Mouse (Mus musculus) stomach, embryonic 14.5 days (tissue): ENCODE results near the gene Nos2. TPM values are rescaled to one million over a fixed set of nuclear protein-coding genes. Genes with fewer than 3 reads are reported as not detected.

ENCODE experiments used
- ATAC-seq: fragments of 200-750 bp; cut with Nextera tagmentation; 2 replicates; pipeline ENCODE4 v1.8.0; 2017; ENCODE audit warnings: low read depth, moderate TSS enrichment; ENCODE audit not compliant: insufficient number of reproducible peaks, insufficient read depth, low FRiP score
- H3K27ac ChIP-seq: fragments of 300-500 bp; sonication (generic); 2 replicates; pipeline ENCODE4 v1.5.1; 2014; ENCODE audit warnings: mild to moderate bottlenecking, low read length, moderate library complexity, mixed read lengths
- H3K27me3 ChIP-seq: fragments of 300-500 bp; sonication (generic); 2 replicates; pipeline ENCODE4 v1.6.1; 2014; ENCODE audit warnings: low read length, control low read depth, mixed read lengths; ENCODE audit not compliant: control insufficient read depth, insufficient read depth
- H3K36me3 ChIP-seq: fragments of 300-500 bp; sonication (generic); 2 replicates; pipeline ENCODE4 v1.6.1; 2014; ENCODE audit warnings: mild to moderate bottlenecking, control low read depth, low read length, moderate library complexity, mixed read lengths; ENCODE audit not compliant: control insufficient read depth, insufficient read depth
- H3K4me1 ChIP-seq: fragments of 300-500 bp; sonication (generic); 2 replicates; pipeline ENCODE4 v1.6.1; 2014; ENCODE audit warnings: low read length, control low read depth, mixed read lengths; ENCODE audit not compliant: control insufficient read depth, insufficient read depth
- H3K4me2 ChIP-seq: fragments of 300-500 bp; sonication (generic); replicated peaks from 2 replicates; pipeline ENCODE4 v1.6.1; 2014; ENCODE audit warnings: low read depth, low read length, control low read depth
- H3K4me3 ChIP-seq: fragments of 300-500 bp; sonication (generic); 2 replicates; pipeline ENCODE4 v1.5.1; 2014; ENCODE audit warnings: low read depth, low read length, control low read depth
- H3K9ac ChIP-seq: fragments of 300-500 bp; sonication (generic); replicated peaks from 2 replicates; pipeline ENCODE4 v1.6.1; 2014; ENCODE audit warnings: low read depth, mild to moderate bottlenecking, control low read depth, low read length, moderate library complexity, mixed read lengths
- H3K9me3 ChIP-seq: fragments of 300-500 bp; sonication (generic); 2 replicates; pipeline ENCODE4 v1.6.1; 2016; ENCODE audit warnings: low read depth, low read length, control low read depth; ENCODE audit not compliant: control insufficient read depth
- WGBS: fragments of 180-500 bp; shearing (Covaris S2); extraction: QIAGEN DNeasy Blood & Tissue Kit; methylation state at CpG from one replicate; pipeline ENCODE4 v1.1.7; 2014; 5-methylcytosine and 5-hydroxymethylcytosine counted together
- polyA plus RNA-seq: library from polyadenylated mRNA; unstranded; fragments of >200 nt; fragmentation: Nextera tagmentation; extraction: Ambion mirVana; gene quantifications from 2 replicates; pipeline ENCODE4 v1.2.1, GENCODE M21; 2014

Nos2 gene
- polyA plus RNA-seq, 1 experiment from 2014 or later: 1.5 TPM

GRCm38 (mm10) chr11:78968121-78968520 lies 47.5 kb downstream of the Nos2 start:
- Histone ChIP-seq H3K27me3 (no peaks in the 10 kb centered on the region), H3K9ac (no peak overlapping the region), H3K36me3 (no peaks in the 10 kb centered on the region), H3K4me1 (peaks cover 2% of the 10 kb centered on the region), H3K4me2 (no peak overlapping the region), H3K9me3 (no peaks in the 10 kb centered on the region), H3K27ac (no peak overlapping the region), H3K4me3 (no peak overlapping the region)
- no peak for ATAC-seq
- WGBS: 67% methylated on average over 4 of the region's 4 CpGs

GRCm38 (mm10) chr11:78971096-78971495 lies 50.5 kb downstream of the Nos2 start:
- Histone ChIP-seq H3K36me3 (no peaks in the 10 kb centered on the region), H3K27ac (no peak overlapping the region), H3K4me2 (no peak overlapping the region), H3K9me3 (no peaks in the 10 kb centered on the region), H3K9ac (no peak overlapping the region), H3K4me3 (no peak overlapping the region), H3K27me3 (no peaks in the 10 kb centered on the region), H3K4me1 (peaks cover 5% of the 10 kb centered on the region)
- 85% methylated on average over 8 of the region's 8 CpGs for WGBS
- no peak for ATAC-seq

GRCm38 (mm10) chr11:78971746-78972145 lies 51.2 kb downstream of the Nos2 start:
- Histone ChIP-seq H3K36me3 (no peaks in the 10 kb centered on the region), H3K27ac (no peak overlapping the region), H3K4me1 (peaks cover 5% of the 10 kb centered on the region), H3K4me2 (no peak overlapping the region), H3K4me3 (no peak overlapping the region), H3K9me3 (no peaks in the 10 kb centered on the region), H3K27me3 (no peaks in the 10 kb centered on the region), H3K9ac (no peak overlapping the region)
- no peak for ATAC-seq
- WGBS: 90% methylated on average over 3 of the region's 3 CpGs

GRCm38 (mm10) chr11:78972328-78972727 lies 51.7 kb downstream of the Nos2 start:
- Histone ChIP-seq H3K4me3 (no peak overlapping the region), H3K9ac (no peak overlapping the region), H3K4me2 (no peak overlapping the region), H3K4me1 (peaks cover 5% of the 10 kb centered on the region), H3K36me3 (no peaks in the 10 kb centered on the region), H3K27me3 (no peaks in the 10 kb centered on the region), H3K9me3 (no peaks in the 10 kb centered on the region), H3K27ac (no peak overlapping the region)
- no peak for ATAC-seq
- 40% methylated on average over 6 of the region's 6 CpGs for WGBS

GRCm38 (mm10) chr11:78972811-78973351 lies 52.3 kb downstream of the Nos2 start:
- no peak overlapping the region for H3K4me3 ChIP-seq
- H3K4me2 ChIP-seq: no peak overlapping the region
- peaks cover 5% of the 10 kb centered on the region for H3K4me1 ChIP-seq
- no peak overlapping the region for H3K27ac ChIP-seq
- no peak for ATAC-seq
- no peaks in the 10 kb centered on the region for H3K36me3 ChIP-seq
- 55% methylated on average over 8 of the region's 8 CpGs for WGBS
- no peak overlapping the region for H3K9ac ChIP-seq
- no peaks in the 10 kb centered on the region for H3K27me3 ChIP-seq
- no peaks in the 10 kb centered on the region for H3K9me3 ChIP-seq

- H3K36me3 ChIP-seq: no peaks in the 10 kb centered on the region
- H3K27ac ChIP-seq: no peak overlapping the region
- no peak overlapping the region for H3K4me3 ChIP-seq
- no peaks in the 10 kb centered on the region for H3K27me3 ChIP-seq
- WGBS: 65% methylated on average over 17 of the region's 17 CpGs
- H3K9ac ChIP-seq: no peak overlapping the region
- H3K4me1 ChIP-seq: peaks cover 5% of the 10 kb centered on the region
- no peak for ATAC-seq
- no peaks in the 10 kb centered on the region for H3K9me3 ChIP-seq
- H3K4me2 ChIP-seq: no peak overlapping the region
Observed at GRCm38 (mm10) chr11:78973381-78974150, 53.0 kb downstream of the Nos2 start.

GRCm38 (mm10) chr11:78976731-78977510 lies 56.3 kb downstream of the Nos2 start:
- WGBS: 74% methylated on average over 8 of the region's 8 CpGs
- Histone ChIP-seq H3K4me3 (no peak overlapping the region), H3K4me2 (no peak overlapping the region), H3K36me3 (no peaks in the 10 kb centered on the region), H3K9me3 (no peaks in the 10 kb centered on the region), H3K4me1 (peaks cover 5% of the 10 kb centered on the region), H3K27me3 (no peaks in the 10 kb centered on the region), H3K27ac (no peak overlapping the region), H3K9ac (no peak overlapping the region)
- no peak for ATAC-seq

GRCm38 (mm10) chr11:78978176-78979019 lies 57.8 kb downstream of the Nos2 start:
- Histone ChIP-seq H3K9me3 (no peaks in the 10 kb centered on the region), H3K4me3 (no peak overlapping the region), H3K4me1 (peaks cover under 1% of the 10 kb centered on the region; the same call in 1 of the 2 replicates), H3K4me2 (no peak overlapping the region), H3K36me3 (no peaks in the 10 kb centered on the region), H3K27me3 (no peaks in the 10 kb centered on the region), H3K9ac (no peak overlapping the region), H3K27ac (no peak overlapping the region)
- WGBS: 75% methylated on average over 12 of the region's 12 CpGs
- no peak for ATAC-seq
